Mouse (Mus musculus) midbrain, embryonic 14.5 days (tissue): ENCODE measurements around the gene Lrrtm3. TPM values are rescaled to one million over a fixed set of nuclear protein-coding genes. Genes with fewer than 3 reads are reported as not detected.

ENCODE experiments used
- ATAC-seq: fragments of 200-750 bp; cut with Nextera tagmentation; 2 replicates; pipeline ENCODE4 v1.8.0; 2017; ENCODE audit warnings: moderate number of reproducible peaks, moderate library complexity; ENCODE audit not compliant: low FRiP score, low TSS enrichment
- DNase-seq: peaks from one replicate; pipeline ENCODE4 v3.0.0-alpha.2; 2015
- H3K27ac ChIP-seq: fragments of 300-500 bp; sonication (generic); replicated peaks from 2 replicates; pipeline ENCODE4 v1.5.1; 2014; ENCODE audit warnings: mild to moderate bottlenecking, low read depth, low read length, moderate library complexity
- H3K27me3 ChIP-seq: fragments of 300-500 bp; sonication (generic); 2 replicates; pipeline ENCODE4 v1.6.1; 2014; ENCODE audit warnings: low read length, control low read depth, mixed read lengths; ENCODE audit not compliant: control insufficient read depth, insufficient read depth
- H3K36me3 ChIP-seq: fragments of 300-500 bp; sonication (generic); 2 replicates; pipeline ENCODE4 v1.6.1; 2014; ENCODE audit warnings: low read length, control low read depth; ENCODE audit not compliant: control insufficient read depth, insufficient read depth
- H3K4me1 ChIP-seq: fragments of 300-500 bp; sonication (generic); 2 replicates; pipeline ENCODE4 v1.6.1; 2014; ENCODE audit warnings: mild to moderate bottlenecking, antibody characterized with exemption, low read length, control low read depth; ENCODE audit not compliant: control insufficient read depth, insufficient read depth
- H3K4me2 ChIP-seq: fragments of 300-500 bp; sonication (generic); 2 replicates; pipeline ENCODE4 v1.6.1; 2014; ENCODE audit warnings: mild to moderate bottlenecking, low read length, moderate library complexity
- H3K4me3 ChIP-seq: fragments of 300-500 bp; sonication (generic); replicated peaks from 2 replicates; pipeline ENCODE4 v1.5.1; 2014; ENCODE audit warnings: low read depth, low read length
- H3K9ac ChIP-seq: fragments of 300-500 bp; sonication (generic); replicated peaks from 2 replicates; pipeline ENCODE4 v1.6.1; 2014; ENCODE audit warnings: mild to moderate bottlenecking, low read length, moderate library complexity
- H3K9me3 ChIP-seq: fragments of 300-500 bp; sonication (generic); 2 replicates; pipeline ENCODE4 v1.6.1; 2016; ENCODE audit warnings: low read length, control low read depth, mixed read lengths; ENCODE audit not compliant: control insufficient read depth
- WGBS: fragments of 180-500 bp; shearing (Covaris S2); extraction: QIAGEN DNeasy Blood & Tissue Kit; methylation state at CpG from one replicate; pipeline ENCODE4 v1.1.7; 2014; 5-methylcytosine and 5-hydroxymethylcytosine counted together
- polyA plus RNA-seq: library from polyadenylated mRNA; unstranded; fragments of >200 nt; fragmentation: Nextera tagmentation; extraction: Ambion mirVana; gene quantifications from 2 replicates; pipeline ENCODE4 v1.2.1, GENCODE M21; 2014

The Lrrtm3 gene
- polyA plus RNA-seq, 1 experiment from 2014 or later: 27.7 TPM

GRCm38 (mm10) chr10:64020347-64020746, 69.7 kb downstream of the Lrrtm3 start:
- DNase-seq: no peak
- H3K4me2 ChIP-seq: no peak overlapping the region
- H3K9ac ChIP-seq: no peak overlapping the region
- no peak for ATAC-seq
- WGBS: 84% methylated on average over 1 of the region's 1 CpGs
- H3K27me3 ChIP-seq: no peaks in the 10 kb centered on the region
- no peaks in the 10 kb centered on the region for H3K4me1 ChIP-seq
- H3K9me3 ChIP-seq: no peaks in the 10 kb centered on the region
- H3K27ac ChIP-seq: no peak overlapping the region
- H3K36me3 ChIP-seq: no peaks in the 10 kb centered on the region
- no peak overlapping the region for H3K4me3 ChIP-seq

DNA sequence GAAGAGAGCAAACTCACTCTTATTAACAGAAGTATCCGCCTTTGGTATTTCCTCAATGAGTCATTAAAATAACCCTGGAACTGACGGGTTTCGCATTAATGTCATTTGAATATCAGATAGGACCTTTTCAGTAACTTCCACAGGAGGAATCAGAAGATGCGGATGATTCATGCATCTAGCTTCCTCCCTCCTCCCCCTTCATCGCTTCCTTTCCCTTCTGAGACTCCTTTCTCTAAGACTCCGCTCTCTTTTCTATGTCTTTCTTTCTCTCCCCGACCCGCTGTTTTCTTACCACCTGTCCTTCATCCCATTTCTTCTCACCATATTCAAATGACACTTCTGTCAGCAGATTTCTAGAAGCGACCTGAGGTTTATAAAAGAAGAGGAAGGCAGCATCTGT, 88.1 kb downstream of the Lrrtm3 start:
- WGBS: 83% methylated on average over 9 of the region's 9 CpGs
- Histone ChIP-seq H3K36me3 (no peaks in the 10 kb centered on the region), H3K4me1 (no peaks in the 10 kb centered on the region), H3K9ac (no peak overlapping the region), H3K27ac (no peak overlapping the region), H3K27me3 (no peaks in the 10 kb centered on the region), H3K4me2 (no peak overlapping the region), H3K9me3 (no peaks in the 10 kb centered on the region), H3K4me3 (no peak overlapping the region)
- DNase-seq (no peak), ATAC-seq (no peak)

- Histone ChIP-seq H3K4me3 (no peak overlapping the region), H3K4me2 (no peak overlapping the region), H3K27ac (no peak overlapping the region), H3K27me3 (no peaks in the 10 kb centered on the region), H3K9me3 (no peaks in the 10 kb centered on the region), H3K36me3 (no peaks in the 10 kb centered on the region), H3K9ac (no peak overlapping the region), H3K4me1 (no peaks in the 10 kb centered on the region)
- ATAC-seq (no peak), DNase-seq (no peak)
- WGBS: 87% methylated on average over 6 of the region's 6 CpGs
Observed at GRCm38 (mm10) chr10:64001531-64001930, 88.5 kb downstream of the Lrrtm3 start.

DNA sequence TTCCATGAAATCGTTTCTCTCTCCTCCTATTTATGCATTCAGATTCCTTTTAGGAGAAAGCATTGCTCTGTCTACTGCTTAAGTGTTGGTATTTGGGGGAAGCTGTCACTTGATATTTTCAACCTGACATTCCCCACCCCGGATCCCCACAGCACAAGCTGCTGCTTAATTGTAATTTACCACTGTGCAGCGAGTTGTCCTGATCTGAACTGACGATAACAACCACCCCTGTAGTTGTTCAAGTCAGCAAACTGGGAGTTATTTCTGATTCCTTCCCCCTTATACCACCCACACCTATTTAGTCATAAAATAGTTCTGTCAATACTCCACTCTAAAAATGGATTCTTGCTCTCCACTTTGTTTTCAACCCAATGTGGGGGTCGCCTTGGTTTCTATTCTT, 95.8 kb downstream of the Lrrtm3 start:
- H3K27ac ChIP-seq: no peak overlapping the region
- DNase-seq (no peak), ATAC-seq (no peak)
- WGBS: 87% methylated on average over 5 of the region's 5 CpGs
- no peak overlapping the region for H3K9ac ChIP-seq
- no peak overlapping the region for H3K4me2 ChIP-seq
- H3K27me3 ChIP-seq: no peaks in the 10 kb centered on the region
- H3K4me3 ChIP-seq: no peak overlapping the region
- H3K9me3 ChIP-seq: 0 out of 2 replicates have a peak, but pooled peaks cover 3% of the 10 kb centered on the region
- H3K36me3 ChIP-seq: no peaks in the 10 kb centered on the region
- no peaks in the 10 kb centered on the region for H3K4me1 ChIP-seq

DNA sequence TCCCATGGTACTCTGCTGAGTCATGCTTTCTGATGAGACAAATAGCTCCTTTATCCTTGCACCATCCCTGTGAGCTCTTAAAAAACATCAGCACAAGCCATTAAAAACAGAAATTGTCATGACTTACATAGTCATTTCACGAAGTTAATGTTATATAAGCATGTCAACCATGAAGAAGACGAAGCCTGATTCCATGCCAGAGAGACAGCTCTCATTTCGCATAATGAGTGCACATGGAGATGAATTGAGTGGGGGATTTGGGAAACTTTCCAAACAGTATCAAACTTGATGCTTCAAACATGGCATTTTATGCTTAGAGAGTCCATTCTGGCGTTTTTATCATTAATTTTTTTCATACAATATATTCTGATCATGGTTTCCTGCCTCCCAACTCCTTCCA, 104.5 kb downstream of the Lrrtm3 start:
- Histone ChIP-seq H3K36me3 (no peaks in the 10 kb centered on the region), H3K9ac (no peak overlapping the region), H3K27ac (no peak overlapping the region), H3K4me2 (no peak overlapping the region), H3K9me3 (no peaks in the 10 kb centered on the region), H3K4me1 (no peaks in the 10 kb centered on the region), H3K4me3 (no peak overlapping the region), H3K27me3 (no peaks in the 10 kb centered on the region)
- DNase-seq (no peak), ATAC-seq (no peak)
- WGBS: 76% methylated on average over 4 of the region's 4 CpGs

DNA sequence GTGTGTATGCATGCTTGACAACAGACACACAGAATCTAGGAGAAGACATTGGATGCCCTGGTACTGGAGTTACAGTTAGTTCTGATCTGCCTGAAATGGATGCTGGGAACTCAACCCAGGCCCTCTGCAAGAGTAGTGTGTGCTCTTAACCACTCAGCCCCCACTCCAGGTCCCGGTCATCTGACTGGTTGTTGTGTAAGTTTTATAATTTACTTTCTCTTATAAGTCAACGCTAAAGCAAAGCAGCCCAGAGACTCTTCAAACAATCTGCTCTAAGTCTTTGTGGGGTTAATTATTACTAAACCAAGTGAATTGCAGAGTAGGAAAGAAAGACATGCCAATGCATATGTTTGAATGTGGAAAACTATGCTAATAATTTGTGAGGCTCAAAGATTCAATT, 110.7 kb downstream of the Lrrtm3 start:
- no peak overlapping the region for H3K9ac ChIP-seq
- H3K4me3 ChIP-seq: no peak overlapping the region
- DNase-seq (no peak), ATAC-seq (no peak)
- no peaks in the 10 kb centered on the region for H3K36me3 ChIP-seq
- H3K4me1 ChIP-seq: peaks cover 10% of the 10 kb centered on the region; the same call in 1 of the 2 replicates
- no peaks in the 10 kb centered on the region for H3K27me3 ChIP-seq
- H3K4me2 ChIP-seq: no peak overlapping the region
- H3K27ac ChIP-seq: no peak overlapping the region
- no peaks in the 10 kb centered on the region for H3K9me3 ChIP-seq
- 88% methylated on average over 2 of the region's 2 CpGs for WGBS

- Histone ChIP-seq H3K27me3 (no peaks in the 10 kb centered on the region), H3K9me3 (no peaks in the 10 kb centered on the region), H3K36me3 (no peaks in the 10 kb centered on the region), H3K9ac (no peak overlapping the region; the same call in 1 of the 2 replicates), H3K4me3 (no peak overlapping the region), H3K27ac (no peak overlapping the region), H3K4me1 (peaks cover 10% of the 10 kb centered on the region; the same call in 1 of the 2 replicates), H3K4me2 (peak overlapping the region; percentile 50; the same call in 1 of the 2 replicates)
- ATAC-seq: 0 out of 2 replicates have a peak, but pooled peaks have one; percentile 18
- WGBS: 74% methylated on average over 5 of the region's 5 CpGs
- DNase-seq: no peak
Observed at GRCm38 (mm10) chr10:63978969-63979368, 111.1 kb downstream of the Lrrtm3 start.

- DNase-seq (peak; percentile 78), ATAC-seq (peak; percentile 86)
- 19% methylated on average over 3 of the region's 3 CpGs for WGBS
- Histone ChIP-seq H3K4me2 (peak overlapping the region; percentile 50), H3K4me3 (peak overlapping the region; percentile 25), H3K9me3 (no peaks in the 10 kb centered on the region), H3K4me1 (peaks cover 10% of the 10 kb centered on the region; the same call in 1 of the 2 replicates), H3K27me3 (no peaks in the 10 kb centered on the region), H3K9ac (no peak overlapping the region; the same call in 1 of the 2 replicates), H3K27ac (peak overlapping the region; percentile 71; the same call in 1 of the 2 replicates), H3K36me3 (no peaks in the 10 kb centered on the region)
Observed at GRCm38 (mm10) chr10:63978535-63978934, 111.5 kb downstream of the Lrrtm3 start.

- Histone ChIP-seq H3K27me3 (no peaks in the 10 kb centered on the region), H3K9ac (peak overlapping the region; percentile 13; the same call in 1 of the 2 replicates), H3K36me3 (no peaks in the 10 kb centered on the region), H3K9me3 (no peaks in the 10 kb centered on the region), H3K4me1 (peaks cover 10% of the 10 kb centered on the region; the same call in 1 of the 2 replicates), H3K4me3 (peak overlapping the region; percentile 25), H3K27ac (peak overlapping the region; percentile 71), H3K4me2 (peak overlapping the region; percentile 50)
- ATAC-seq (no peak; the same call in 1 of the 2 replicates), DNase-seq (peak; percentile 59)
- 18% methylated on average over 11 of the region's 11 CpGs for WGBS
Observed at GRCm38 (mm10) chr10:63978101-63978500, 112.0 kb downstream of the Lrrtm3 start.
